Mouse (Mus musculus) bone marrow macrophage, adult 2 months (primary cell): ENCODE data around the gene Ak9.
"Not testable (repeated sequence)": the region's sequence is repeated elsewhere in the genome, so short reads cannot be mapped to it uniquely, and the experiment has no call there.

Experiments used
- CTCF ChIP-seq: IDR thresholded peaks from 2 replicates; pipeline ENCODE4 v1.5.1; 2012; ENCODE audit warnings: low read depth, mild to moderate bottlenecking, low read length, moderate library complexity
- POLR2A ChIP-seq: IDR thresholded peaks from 2 replicates; pipeline ENCODE4 v1.6.1; 2012; ENCODE audit warnings: mild to moderate bottlenecking, low read depth, low read length, borderline replicate concordance

GRCm38 (mm10) chr10:41413471-41413870, 109.7 kb downstream of the Ak9 start:
- TF ChIP-seq CTCF, POLR2A: not testable (repeated sequence)
